Mouse (Mus musculus): Measurements from ENCODE around the gene Arhgap35. TPM values are rescaled to one million over a fixed set of nuclear protein-coding genes. Genes with fewer than 3 reads are reported as not detected.
"Not testable (repeated sequence)": the region's sequence is repeated elsewhere in the genome, so short reads cannot be mapped to it uniquely, and the experiment has no call there.

The Arhgap35 gene
- polyA plus RNA-seq, 1 experiment from 2014 or later, result 41.2 TPM

GRCm38 (mm10) chr7:16610345-16610744 is 4.4 kb downstream of the Arhgap35 start:
- Histone ChIP-seq H3K4me2 (ENCODE audit: low read length) (peak overlapping the region; percentile 81), H3K36me3 (ENCODE audit: control insufficient read depth, insufficient read depth) (no peaks in the 10 kb centered on the region), H3K27ac (ENCODE audit: low read length) (no peak overlapping the region), H3K9me3 (ENCODE audit: control insufficient read depth, low read length) (no peaks in the 10 kb centered on the region), H3K9ac (replicated peaks; ENCODE audit: low read depth, low read length) (no peak overlapping the region), H3K4me3 (replicated peaks; ENCODE audit: low read length) (no peak overlapping the region), H3K4me1 (replicated peaks; ENCODE audit: control insufficient read depth, insufficient read depth, low read length) (peaks cover 40% of the 10 kb centered on the region), H3K27me3 (replicated peaks; ENCODE audit: control insufficient read depth, insufficient read depth, low read length) (no peaks in the 10 kb centered on the region)
- 70% methylated on average over 2 of the region's 2 CpGs for WGBS
- ATAC-seq, result no peak

GRCm38 (mm10) chr7:16608961-16609360 is 5.8 kb downstream of the Arhgap35 start:
- Histone ChIP-seq H3K27me3 (replicated peaks; ENCODE audit: control insufficient read depth, insufficient read depth, low read length) (no peaks in the 10 kb centered on the region), H3K9ac (replicated peaks; ENCODE audit: low read depth, low read length) (no peak overlapping the region), H3K4me2 (ENCODE audit: low read length) (no peak overlapping the region), H3K27ac (ENCODE audit: low read length) (no peak overlapping the region), H3K4me3 (replicated peaks; ENCODE audit: low read length) (no peak overlapping the region), H3K4me1 (replicated peaks; ENCODE audit: control insufficient read depth, insufficient read depth, low read length) (peaks cover 40% of the 10 kb centered on the region), H3K36me3 (ENCODE audit: control insufficient read depth, insufficient read depth) (no peaks in the 10 kb centered on the region), H3K9me3 (ENCODE audit: control insufficient read depth, low read length) (no peaks in the 10 kb centered on the region)
- no peak for ATAC-seq
- WGBS, result 54% methylated on average over 1 of the region's 1 CpGs

- WGBS, result 98% methylated on average over 1 of the region's 1 CpGs
- no peak for ATAC-seq
- Histone ChIP-seq H3K27me3 (replicated peaks; ENCODE audit: control insufficient read depth, insufficient read depth, low read length) (no peaks in the 10 kb centered on the region), H3K4me3 (replicated peaks; ENCODE audit: low read length) (no peak overlapping the region), H3K9ac (replicated peaks; ENCODE audit: low read depth, low read length) (no peak overlapping the region), H3K4me1 (replicated peaks; ENCODE audit: control insufficient read depth, insufficient read depth, low read length) (peaks cover 39% of the 10 kb centered on the region), H3K27ac (ENCODE audit: low read length) (no peak overlapping the region), H3K9me3 (ENCODE audit: control insufficient read depth, low read length) (no peaks in the 10 kb centered on the region), H3K4me2 (ENCODE audit: low read length) (no peak overlapping the region), H3K36me3 (ENCODE audit: control insufficient read depth, insufficient read depth) (no peaks in the 10 kb centered on the region)
These were observed 6.7 kb downstream of the Arhgap35 start for GRCm38 (mm10) chr7:16608046-16608445.

- peaks cover 26% of the 10 kb centered on the region for H3K4me1 ChIP-seq (replicated peaks; ENCODE audit: control insufficient read depth, insufficient read depth, low read length)
- not testable (repeated sequence) for H3K9me3 ChIP-seq (ENCODE audit: control insufficient read depth, low read length); H3K9ac ChIP-seq (replicated peaks; ENCODE audit: low read depth, low read length); H3K4me3 ChIP-seq (replicated peaks; ENCODE audit: low read length); H3K27ac ChIP-seq (ENCODE audit: low read length); H3K4me2 ChIP-seq (ENCODE audit: low read length); H3K27me3 ChIP-seq (replicated peaks; ENCODE audit: control insufficient read depth, insufficient read depth, low read length); ATAC-seq; H3K36me3 ChIP-seq (ENCODE audit: control insufficient read depth, insufficient read depth)
- 96% methylated on average over 4 of the region's 4 CpGs for WGBS
These were observed 8.0 kb downstream of the Arhgap35 start for GRCm38 (mm10) chr7:16606808-16607207.

GRCm38 (mm10) chr7:16604141-16604540 is 10.7 kb downstream of the Arhgap35 start:
- no peak for ATAC-seq
- H3K27me3 ChIP-seq (replicated peaks; ENCODE audit: control insufficient read depth, insufficient read depth, low read length), result no peaks in the 10 kb centered on the region
- no peaks in the 10 kb centered on the region for H3K36me3 ChIP-seq (ENCODE audit: control insufficient read depth, insufficient read depth)
- no peak overlapping the region for H3K27ac ChIP-seq (ENCODE audit: low read length)
- no peak overlapping the region for H3K4me2 ChIP-seq (ENCODE audit: low read length)
- H3K4me3 ChIP-seq (replicated peaks; ENCODE audit: low read length), result no peak overlapping the region
- H3K4me1 ChIP-seq (replicated peaks; ENCODE audit: control insufficient read depth, insufficient read depth, low read length), result peaks cover under 1% of the 10 kb centered on the region
- H3K9me3 ChIP-seq (ENCODE audit: control insufficient read depth, low read length), result no peaks in the 10 kb centered on the region
- WGBS, result 97% methylated on average over 1 of the region's 1 CpGs
- no peak overlapping the region for H3K9ac ChIP-seq (replicated peaks; ENCODE audit: low read depth, low read length)

- Histone ChIP-seq H3K4me3 (replicated peaks; ENCODE audit: low read length) (no peak overlapping the region), H3K4me2 (ENCODE audit: low read length) (no peak overlapping the region), H3K9me3 (ENCODE audit: control insufficient read depth, low read length) (no peaks in the 10 kb centered on the region), H3K27me3 (replicated peaks; ENCODE audit: control insufficient read depth, insufficient read depth, low read length) (no peaks in the 10 kb centered on the region), H3K4me1 (replicated peaks; ENCODE audit: control insufficient read depth, insufficient read depth, low read length) (no peaks in the 10 kb centered on the region), H3K36me3 (ENCODE audit: control insufficient read depth, insufficient read depth) (no peaks in the 10 kb centered on the region), H3K27ac (ENCODE audit: low read length) (no peak overlapping the region), H3K9ac (replicated peaks; ENCODE audit: low read depth, low read length) (no peak overlapping the region)
- ATAC-seq, result no peak
- 87% methylated on average over 4 of the region's 4 CpGs for WGBS
These were observed 13.1 kb downstream of the Arhgap35 start for GRCm38 (mm10) chr7:16601683-16602102.

- no peak overlapping the region for H3K4me3 ChIP-seq (replicated peaks; ENCODE audit: low read length)
- no peaks in the 10 kb centered on the region for H3K27me3 ChIP-seq (replicated peaks; ENCODE audit: control insufficient read depth, insufficient read depth, low read length)
- H3K9ac ChIP-seq (replicated peaks; ENCODE audit: low read depth, low read length), result no peak overlapping the region
- H3K9me3 ChIP-seq (ENCODE audit: control insufficient read depth, low read length), result no peaks in the 10 kb centered on the region
- no peaks in the 10 kb centered on the region for H3K4me1 ChIP-seq (replicated peaks; ENCODE audit: control insufficient read depth, insufficient read depth, low read length)
- H3K27ac ChIP-seq (ENCODE audit: low read length), result no peak overlapping the region
- H3K36me3 ChIP-seq (ENCODE audit: control insufficient read depth, insufficient read depth), result no peaks in the 10 kb centered on the region
- 80% methylated on average over 2 of the region's 2 CpGs for WGBS
- H3K4me2 ChIP-seq (ENCODE audit: low read length), result no peak overlapping the region
- ATAC-seq, result no peak
These were observed 15.8 kb downstream of the Arhgap35 start for GRCm38 (mm10) chr7:16599006-16599405.

GRCm38 (mm10) chr7:16591292-16591691 is 23.5 kb downstream of the Arhgap35 start:
- Histone ChIP-seq H3K4me2 (ENCODE audit: low read length) (no peak overlapping the region), H3K9ac (replicated peaks; ENCODE audit: low read depth, low read length) (no peak overlapping the region), H3K36me3 (ENCODE audit: control insufficient read depth, insufficient read depth) (no peaks in the 10 kb centered on the region), H3K4me1 (replicated peaks; ENCODE audit: control insufficient read depth, insufficient read depth, low read length) (no peaks in the 10 kb centered on the region), H3K27ac (ENCODE audit: low read length) (no peak overlapping the region), H3K9me3 (ENCODE audit: control insufficient read depth, low read length) (no peaks in the 10 kb centered on the region), H3K27me3 (replicated peaks; ENCODE audit: control insufficient read depth, insufficient read depth, low read length) (no peaks in the 10 kb centered on the region), H3K4me3 (replicated peaks; ENCODE audit: low read length) (no peak overlapping the region)
- 66% methylated on average over 1 of the region's 1 CpGs for WGBS
- ATAC-seq, result no peak

- H3K9me3 ChIP-seq (ENCODE audit: control insufficient read depth, low read length), result no peaks in the 10 kb centered on the region
These were observed 27.1 kb downstream of the Arhgap35 start for GRCm38 (mm10) chr7:16587649-16588048.

GRCm38 (mm10) chr7:16584384-16584783 is 30.4 kb downstream of the Arhgap35 start:
- H3K27me3 ChIP-seq (replicated peaks; ENCODE audit: control insufficient read depth, insufficient read depth, low read length), result no peaks in the 10 kb centered on the region
- no peaks in the 10 kb centered on the region for H3K36me3 ChIP-seq (ENCODE audit: control insufficient read depth, insufficient read depth)
- no peak for ATAC-seq
- H3K4me3 ChIP-seq (replicated peaks; ENCODE audit: low read length), result no peak overlapping the region
- H3K9me3 ChIP-seq (ENCODE audit: control insufficient read depth, low read length), result no peaks in the 10 kb centered on the region
- H3K4me2 ChIP-seq (ENCODE audit: low read length), result no peak overlapping the region
- no peak overlapping the region for H3K9ac ChIP-seq (replicated peaks; ENCODE audit: low read depth, low read length)
- H3K27ac ChIP-seq (ENCODE audit: low read length), result no peak overlapping the region
- H3K4me1 ChIP-seq (replicated peaks; ENCODE audit: control insufficient read depth, insufficient read depth, low read length), result peaks cover 13% of the 10 kb centered on the region

More at GRCm38 (mm10) chr7:16587649-16588048, 27.1 kb downstream of the Arhgap35 start:
- peaks cover 5% of the 10 kb centered on the region; the same call in 1 of the 2 replicates for H3K4me1 ChIP-seq (replicated peaks; ENCODE audit: control insufficient read depth, insufficient read depth, low read length)
- no peak for ATAC-seq
- no peak overlapping the region for H3K27ac ChIP-seq (ENCODE audit: low read length)
- no peak overlapping the region for H3K9ac ChIP-seq (replicated peaks; ENCODE audit: low read depth, low read length)
- H3K4me3 ChIP-seq (replicated peaks; ENCODE audit: low read length), result no peak overlapping the region
- WGBS, result 94% methylated on average over 3 of the region's 3 CpGs
- H3K36me3 ChIP-seq (ENCODE audit: control insufficient read depth, insufficient read depth), result no peaks in the 10 kb centered on the region
- no peak overlapping the region for H3K4me2 ChIP-seq (ENCODE audit: low read length)
- no peaks in the 10 kb centered on the region for H3K27me3 ChIP-seq (replicated peaks; ENCODE audit: control insufficient read depth, insufficient read depth, low read length)
